Mouse (Mus musculus): Measurements from ENCODE around the gene Sfr1.
A peak's percentile ranks its signal among the peaks of the same experiment; 100 is the strongest.

The Sfr1 gene

GRCm38 (mm10) chr19:47731071-47731881, at the start of gene Sfr1:
Gene Sfr1 (plus strand): TSS chr19:47731682.
- peak; percentile 98 for DNase-seq (ENCODE audit: low spot score)

DNA sequence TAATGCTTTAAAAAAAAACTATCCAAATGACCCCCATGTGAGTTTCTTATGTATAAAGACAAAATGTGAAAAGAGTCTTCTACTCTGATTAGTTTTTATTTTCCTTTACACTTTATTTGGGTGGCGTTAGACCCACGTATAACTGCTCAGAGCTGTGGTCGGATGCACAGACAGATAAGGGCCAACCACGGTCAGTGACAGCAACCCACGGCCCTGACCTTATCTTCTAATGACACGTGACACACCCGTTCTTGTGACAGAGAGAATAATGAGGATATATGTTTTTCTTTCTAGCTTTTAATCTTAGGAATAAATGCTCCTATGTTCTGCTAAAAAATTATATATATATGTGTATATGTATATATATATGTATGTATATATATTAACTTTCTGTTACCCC, 41.9 kb upstream of the Sfr1 start:
- no peak for DNase-seq (ENCODE audit: low spot score)

- no peak for DNase-seq (ENCODE audit: low spot score)
Observed at GRCm38 (mm10) chr19:47691994-47692393, 39.5 kb upstream of the Sfr1 start, which contains the start of gene Col17a1. Gene Col17a1 (minus strand): TSS chr19:47692094.

DNA sequence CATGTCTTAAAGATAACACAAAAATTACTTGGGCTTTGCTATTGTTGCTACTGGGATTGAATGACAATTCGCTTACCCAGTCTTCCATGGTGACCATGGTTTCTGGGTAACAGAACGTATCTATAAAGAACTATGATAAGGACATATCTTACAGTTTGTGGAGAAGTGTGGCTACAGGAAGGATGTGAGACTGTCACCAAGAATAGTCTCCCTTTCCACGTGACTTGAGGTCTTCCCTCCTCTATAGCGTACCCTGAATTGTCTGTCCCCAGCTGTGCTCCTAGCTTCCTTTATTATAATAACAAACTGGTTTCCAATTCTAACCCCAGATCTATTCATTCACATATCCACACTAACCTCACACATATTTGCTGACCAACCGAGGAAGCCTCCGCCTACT, 35.8 kb upstream of the Sfr1 start:
- no peak for DNase-seq (ENCODE audit: low spot score)

GRCm38 (mm10) chr19:47696411-47696810, 35.1 kb upstream of the Sfr1 start:
- no peak for DNase-seq (ENCODE audit: low spot score)

DNA sequence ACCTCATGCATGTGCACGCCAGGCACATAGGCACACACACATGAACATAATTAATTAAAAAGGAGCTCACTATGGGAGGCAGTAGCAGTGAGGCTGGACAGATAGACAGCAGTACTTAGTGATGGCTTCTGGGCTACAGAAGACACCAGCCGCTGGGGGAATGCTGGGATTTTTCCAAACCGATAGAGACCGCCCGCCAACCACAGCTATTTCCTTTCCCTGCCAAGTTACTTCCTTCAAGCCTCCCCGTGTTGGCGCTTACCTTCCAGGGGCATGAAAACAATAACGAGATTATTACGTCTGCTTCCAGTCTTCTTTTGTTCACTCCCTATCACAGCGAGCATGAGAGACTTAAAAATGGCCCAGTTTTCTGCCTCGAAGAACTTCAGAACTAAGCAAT, 34.4 kb upstream of the Sfr1 start:
- DNase-seq (ENCODE audit: low spot score): no peak

- DNase-seq (ENCODE audit: low spot score): no peak
Observed at GRCm38 (mm10) chr19:47698266-47698665, 33.2 kb upstream of the Sfr1 start.

- no peak for DNase-seq (ENCODE audit: low spot score)
Observed at GRCm38 (mm10) chr19:47699743-47700142, 31.7 kb upstream of the Sfr1 start.

DNA sequence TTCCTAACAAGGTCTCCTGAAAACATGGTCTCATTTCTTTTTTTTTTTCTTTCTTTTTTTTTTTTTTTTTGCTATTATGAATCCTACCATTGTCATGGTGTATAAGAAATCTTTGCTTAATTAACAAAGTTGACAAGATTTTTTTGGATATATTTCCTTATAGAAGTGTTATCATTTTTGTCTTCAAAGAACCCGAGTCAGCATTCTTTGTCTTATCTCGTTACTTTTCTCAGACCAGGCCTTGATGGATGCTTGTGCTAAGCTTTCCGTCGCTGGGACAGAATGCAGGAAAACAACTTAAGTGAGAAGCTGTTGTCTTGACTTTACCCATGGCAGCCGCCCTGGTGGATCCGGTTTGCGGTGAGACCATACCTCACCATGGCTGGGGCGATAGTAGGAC, 31.0 kb upstream of the Sfr1 start:
- no peak for DNase-seq (ENCODE audit: low spot score)

DNA sequence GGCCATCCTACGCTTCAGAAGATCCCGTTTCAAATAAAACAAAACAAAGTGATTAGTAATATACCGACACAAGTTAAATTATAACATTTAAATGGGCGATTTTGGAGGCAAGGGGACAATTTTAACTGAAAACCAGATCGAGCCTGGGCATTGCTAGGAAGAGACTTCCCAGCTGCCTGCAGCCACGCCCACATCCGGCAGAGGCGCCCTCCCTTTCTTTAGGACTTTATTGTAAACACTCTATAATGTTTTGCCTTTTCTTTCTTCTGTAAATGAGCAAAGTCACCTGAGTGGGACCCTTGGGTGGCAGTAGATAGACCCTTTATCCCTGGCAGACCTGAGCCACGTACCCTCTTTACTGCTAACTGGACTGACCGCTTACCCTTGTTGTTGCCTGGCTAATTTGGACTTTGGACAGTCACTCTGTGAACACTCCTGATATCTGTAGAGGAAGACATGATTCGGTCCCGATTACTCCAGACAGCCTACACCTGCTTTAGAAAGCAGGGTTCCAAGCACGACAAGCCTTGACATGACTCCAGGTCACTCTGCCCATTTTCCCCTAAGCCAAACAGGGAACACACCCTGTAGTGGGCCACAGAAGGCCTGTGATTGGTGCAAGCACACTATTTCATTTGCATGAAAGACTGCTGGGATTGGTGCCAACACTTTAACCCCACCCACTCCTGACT, 26.3 kb upstream of the Sfr1 start:
- DNase-seq (ENCODE audit: low spot score): no peak

DNA sequence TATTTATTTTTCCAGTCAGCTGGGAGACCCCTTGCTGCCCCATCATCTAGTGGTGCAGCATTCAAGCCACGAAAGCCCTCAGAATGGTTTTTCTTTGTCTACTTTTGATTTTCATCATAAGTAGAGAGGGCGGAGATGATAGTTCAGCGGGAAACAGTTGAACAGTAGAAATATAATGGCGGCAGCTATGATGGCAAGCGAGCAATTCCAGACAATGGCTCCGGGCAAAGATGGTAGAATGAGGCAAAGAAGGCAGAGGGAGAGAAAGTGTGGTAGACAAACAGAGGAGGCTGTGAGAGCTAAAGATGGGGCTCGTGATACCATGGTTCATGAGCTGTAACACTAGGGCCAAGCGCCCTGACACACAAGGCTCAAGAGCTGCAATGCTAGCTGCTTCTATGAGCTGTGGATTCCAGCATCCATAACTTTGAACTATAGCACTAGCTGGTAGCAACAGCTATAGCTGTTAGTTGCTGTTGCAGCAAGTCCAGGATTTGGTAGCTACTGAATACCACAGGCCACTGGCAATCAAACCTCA, 25.6 kb upstream of the Sfr1 start:
- DNase-seq (ENCODE audit: low spot score): no peak

GRCm38 (mm10) chr19:47710376-47710775, 21.1 kb upstream of the Sfr1 start:
- DNase-seq (ENCODE audit: low spot score): no peak

GRCm38 (mm10) chr19:47713457-47713856, 18.0 kb upstream of the Sfr1 start:
- DNase-seq (ENCODE audit: low spot score): no peak

GRCm38 (mm10) chr19:47716144-47716543, 15.3 kb upstream of the Sfr1 start:
- no peak for DNase-seq (ENCODE audit: low spot score)

DNA sequence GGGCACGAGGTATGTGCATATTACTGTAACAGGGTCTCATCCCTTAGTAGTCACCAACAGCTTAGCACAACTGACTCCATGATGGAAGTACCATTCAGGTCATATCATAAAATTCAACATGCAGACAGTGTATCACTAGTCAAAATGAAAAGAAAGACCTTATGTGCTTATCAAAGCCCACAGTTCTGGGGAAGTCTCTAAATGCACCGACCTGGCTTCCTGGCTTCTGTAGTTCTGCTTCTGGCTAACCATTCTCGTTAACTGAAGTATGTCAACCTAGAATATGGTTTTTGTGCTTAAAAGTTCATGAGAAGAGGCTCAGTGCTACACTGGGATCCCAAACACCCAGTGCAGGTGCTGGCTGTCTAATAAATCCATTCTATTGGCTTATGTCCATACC, 12.3 kb upstream of the Sfr1 start:
- DNase-seq (ENCODE audit: low spot score): no peak

DNA sequence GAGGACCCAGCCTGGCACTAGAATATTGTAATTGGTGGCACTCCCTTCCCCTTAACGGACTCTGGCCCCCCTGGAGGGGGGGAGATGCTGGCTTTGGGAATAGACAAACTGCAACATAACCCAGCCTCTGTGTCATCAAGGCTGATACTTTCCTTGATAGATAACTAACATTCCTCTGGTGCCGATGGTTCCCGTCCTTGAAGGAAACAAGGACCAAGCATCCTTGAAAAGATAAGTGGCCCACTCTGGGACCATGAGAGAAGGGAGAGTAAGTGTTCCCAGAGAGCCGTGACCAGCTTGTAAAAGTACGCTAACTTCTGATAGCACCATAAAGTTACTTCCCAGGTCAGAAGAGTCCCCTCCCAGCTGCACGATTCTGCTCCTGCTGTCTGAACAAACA, 9.0 kb upstream of the Sfr1 start:
- no peak for DNase-seq (ENCODE audit: low spot score)

DNA sequence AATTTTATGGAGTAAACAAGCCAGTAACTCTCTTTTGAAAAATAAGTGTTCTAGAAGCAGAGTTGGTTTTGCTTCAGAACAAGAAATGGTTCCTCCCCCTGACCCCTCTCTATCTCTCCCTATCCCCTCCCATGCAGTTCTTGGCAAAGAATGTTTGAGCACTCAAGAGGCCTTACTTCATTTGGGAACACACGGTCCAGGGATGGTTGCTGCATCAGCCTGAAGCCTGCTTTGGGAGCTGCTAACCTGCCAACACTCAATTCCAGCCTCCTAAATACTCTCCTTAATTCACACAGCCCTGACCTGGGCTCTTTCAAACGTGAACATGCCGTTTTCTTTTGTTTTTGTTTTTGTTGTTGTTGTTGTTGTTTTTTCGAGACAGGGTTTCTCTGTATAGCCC, 6.6 kb upstream of the Sfr1 start:
- DNase-seq (ENCODE audit: low spot score): no peak

GRCm38 (mm10) chr19:47725643-47726140, 5.8 kb upstream of the Sfr1 start:
- DNase-seq (ENCODE audit: low spot score): no peak

DNA sequence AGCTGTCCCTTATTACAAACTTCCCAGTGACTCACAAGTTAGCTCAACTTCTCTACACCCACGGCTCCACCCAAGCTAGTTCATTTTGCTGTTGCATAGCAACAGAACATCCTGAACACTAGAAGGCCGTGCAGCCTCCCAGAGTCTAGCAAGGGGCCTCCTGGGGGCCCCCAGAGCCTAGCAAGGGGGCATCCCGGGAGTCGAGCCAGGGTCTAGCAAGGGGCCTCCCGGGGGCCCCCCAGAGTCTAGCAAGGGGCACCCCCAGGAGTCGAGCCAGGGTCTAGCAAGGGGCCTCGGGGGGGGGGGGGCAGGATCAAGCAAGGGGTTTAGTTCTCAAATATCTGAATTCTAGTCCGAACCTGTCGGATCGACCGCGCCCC, 801 bp upstream of the Sfr1 start:
- DNase-seq (ENCODE audit: low spot score): peak; percentile 85

DNA sequence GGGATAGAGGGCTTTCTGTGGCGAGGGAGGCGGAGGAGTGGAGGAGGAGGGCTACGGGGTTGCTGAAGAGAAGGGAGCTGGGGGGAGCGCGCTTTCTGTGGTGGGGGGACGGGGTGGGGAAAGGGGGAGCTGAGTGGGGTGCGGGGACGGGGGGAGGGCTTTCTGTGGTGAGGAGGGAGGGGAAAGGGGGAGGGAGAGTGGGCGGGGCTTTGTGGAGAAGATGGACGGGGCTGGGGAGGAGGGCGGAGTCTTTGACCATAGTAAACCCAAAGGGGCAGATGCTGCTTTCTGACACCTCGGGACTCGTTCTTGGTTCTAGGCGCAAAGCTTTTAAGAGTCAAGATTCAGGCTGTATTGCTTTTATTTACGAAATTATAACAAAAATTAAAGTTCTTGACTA, 449 bp downstream of the Sfr1 start:
- DNase-seq (ENCODE audit: low spot score): peak; percentile 76

DNA sequence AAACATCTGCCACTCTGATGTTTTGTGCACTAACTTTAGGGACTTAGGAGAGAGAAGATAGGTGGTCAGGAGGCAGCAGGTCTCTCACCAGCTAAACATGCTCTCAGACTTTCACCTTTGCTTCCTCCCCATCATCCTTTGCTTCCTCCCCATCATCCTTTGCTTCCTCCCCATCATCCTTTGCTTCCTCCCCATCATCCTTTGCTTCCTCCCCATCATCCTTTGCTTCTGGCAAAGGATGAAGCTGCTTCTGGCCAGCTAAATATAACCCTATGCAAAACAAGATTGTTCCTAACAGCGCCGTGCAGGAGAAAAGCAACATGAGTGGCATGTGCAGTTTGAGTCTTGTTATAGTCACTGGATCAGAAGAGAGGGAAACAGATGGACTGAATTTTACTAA, 15.6 kb downstream of the Sfr1 start:
- DNase-seq (ENCODE audit: low spot score): no peak

DNA sequence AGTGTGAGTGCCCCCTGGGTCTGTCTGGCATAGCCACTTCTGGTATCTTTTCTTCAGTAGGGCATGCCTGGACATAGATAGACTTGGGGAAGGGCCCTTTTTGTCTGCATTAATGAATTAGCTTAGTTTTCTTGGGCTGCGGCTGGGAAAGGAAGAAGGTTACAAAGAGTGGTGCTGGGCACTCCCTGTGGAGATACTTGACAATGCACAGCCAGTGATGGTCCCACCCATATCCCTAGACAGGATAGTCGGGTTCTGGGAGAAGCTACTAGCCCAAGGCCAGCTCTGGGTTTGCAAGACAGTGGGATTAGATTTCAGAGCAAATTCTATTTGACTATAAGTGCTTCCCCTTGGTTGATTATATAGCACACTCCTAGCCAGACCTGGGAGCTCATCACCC, 17.5 kb downstream of the Sfr1 start:
- DNase-seq (ENCODE audit: low spot score): no peak

DNA sequence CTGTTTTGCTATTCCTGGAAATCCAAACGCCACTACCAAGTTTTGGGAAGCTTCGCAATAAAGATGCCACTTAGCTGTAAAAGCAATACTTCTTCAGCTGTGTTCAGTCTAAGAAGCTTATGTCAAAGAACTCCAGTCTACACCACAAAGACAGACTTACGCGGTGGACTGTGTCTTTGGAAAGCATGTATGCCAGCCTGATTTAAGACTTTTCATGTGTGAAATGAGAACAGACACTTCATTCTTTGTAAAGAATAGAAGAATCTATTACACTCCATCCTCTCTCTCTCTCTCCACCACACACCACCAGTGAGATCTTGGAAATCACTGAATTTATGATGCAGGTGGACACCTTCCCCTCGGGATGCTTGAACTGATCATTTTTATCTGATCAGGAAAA, 18.9 kb downstream of the Sfr1 start:
- DNase-seq (ENCODE audit: low spot score): no peak
